Mouse (Mus musculus): ENCODE data around the gene Mdm2. TPM values are rescaled to one million over a fixed set of nuclear protein-coding genes. Genes with fewer than 3 reads are reported as not detected.

Mdm2 gene
- total and polyA plus RNA-seq, 3 experiments = 35.3 to 601 (median 42.2) TPM

DNA sequence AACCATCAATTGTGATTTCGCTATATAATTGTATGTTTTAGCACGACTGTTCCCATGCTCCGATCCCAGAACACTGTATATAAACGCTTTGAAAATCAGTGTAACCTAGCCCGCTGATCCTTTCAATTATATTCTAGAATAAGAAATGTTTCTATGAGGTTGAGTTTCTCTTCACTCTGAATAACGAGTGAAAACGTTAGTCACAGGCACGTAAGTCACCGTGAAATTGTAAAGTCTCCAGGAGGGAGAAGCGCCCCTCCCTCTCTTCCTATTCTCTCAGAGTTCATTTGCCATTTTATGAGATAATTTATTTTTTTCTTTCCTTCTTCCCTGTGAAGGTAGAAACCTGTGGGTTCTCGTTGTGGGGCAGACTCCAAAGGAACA is 51.1 kb downstream of the Mdm2 start:
- Histone ChIP-seq H3K9me3 (replicated peaks; ENCODE audit: insufficient read depth, low read length) (no peaks in the 10 kb centered on the region), H3K79me2 (ENCODE audit: control insufficient read depth, insufficient read depth, low read length, poor library complexity) (no peaks in the 10 kb centered on the region), H3K4me3 (ENCODE audit: control insufficient read depth in 1 of 2, insufficient read depth in 1 of 2, low read depth in 2 of 2, low read length in 2 of 2) (no peak overlapping the region), H3K36me3 (ENCODE audit: control insufficient read depth in 1 of 2, insufficient read depth in 2 of 2, low read length in 2 of 2) (no peaks in the 10 kb centered on the region), H3K9ac (ENCODE audit: control insufficient read depth, low read depth, low read length, poor library complexity, severe bottlenecking) (no peak overlapping the region), H3K27me3 (ENCODE audit: control insufficient read depth in 1 of 2, insufficient read depth in 2 of 2, low read length in 2 of 2) (peaks cover 0 to 2% of the 10 kb centered on the region in 2 experiments; a peak in 2 of 4 replicates), H3K4me1 (ENCODE audit: control insufficient read depth in 1 of 2, insufficient read depth in 2 of 2, low read length in 2 of 2) (no peaks in the 10 kb centered on the region), H3K27ac (ENCODE audit: control insufficient read depth, low read depth, low read length) (no peak overlapping the region)
- TF ChIP-seq RCOR1 (IDR thresholded peaks at IDR 0.05; ENCODE audit: low read depth, low read length) (no peak), TAL1 (IDR thresholded peaks at IDR 0.05; ENCODE audit: low read length) (no peak), ZMIZ1 (IDR thresholded peaks at IDR 0.05; ENCODE audit: low read depth, low read length) (no peak), HCFC1 (IDR thresholded peaks at IDR 0.05; ENCODE audit: low read depth, low read length) (no peak), MYC (IDR thresholded peaks at IDR 0.05; ENCODE audit: low read depth, low read length) (no peak), CHD1 (IDR thresholded peaks at IDR 0.05; ENCODE audit: low read depth, low read length) (no peak), NELFE (IDR thresholded peaks at IDR 0.05; ENCODE audit: low read depth, low read length) (no peak), KAT2A (conservative IDR thresholded peaks at IDR 0.05; ENCODE audit: low read depth, low read length) (no peak), RAD21 (IDR thresholded peaks at IDR 0.05; ENCODE audit: low read depth, low read length) (no peak), ZKSCAN1 (IDR thresholded peaks at IDR 0.05; ENCODE audit: low read depth, low read length) (no peak), POLR2A (IDR thresholded peaks at IDR 0.05; ENCODE audit: control insufficient read depth in 1 of 2, insufficient read depth in 1 of 2, low read depth in 1 of 2, low read length in 2 of 2, poor library complexity in 1 of 2) (no peak), ZC3H11A (IDR thresholded peaks at IDR 0.05; ENCODE audit: low read depth, low read length) (no peak), MAFK (IDR thresholded peaks at IDR 0.05; ENCODE audit: borderline replicate concordance, low read depth, low read length) (no peak), E2F4 (IDR thresholded peaks at IDR 0.05; ENCODE audit: borderline replicate concordance, low read depth, low read length) (no peak), JUND (IDR thresholded peaks at IDR 0.05; ENCODE audit: low read depth, low read length) (no peak), TBP (IDR thresholded peaks at IDR 0.05; ENCODE audit: low read depth, low read length) (no peak), SIN3A (IDR thresholded peaks at IDR 0.05; ENCODE audit: low read length) (no peak), USF1 (IDR thresholded peaks at IDR 0.05; ENCODE audit: low read depth, low read length) (no peak)
- no peak for DNase-seq (ENCODE audit: low read depth, low spot score)

DNA sequence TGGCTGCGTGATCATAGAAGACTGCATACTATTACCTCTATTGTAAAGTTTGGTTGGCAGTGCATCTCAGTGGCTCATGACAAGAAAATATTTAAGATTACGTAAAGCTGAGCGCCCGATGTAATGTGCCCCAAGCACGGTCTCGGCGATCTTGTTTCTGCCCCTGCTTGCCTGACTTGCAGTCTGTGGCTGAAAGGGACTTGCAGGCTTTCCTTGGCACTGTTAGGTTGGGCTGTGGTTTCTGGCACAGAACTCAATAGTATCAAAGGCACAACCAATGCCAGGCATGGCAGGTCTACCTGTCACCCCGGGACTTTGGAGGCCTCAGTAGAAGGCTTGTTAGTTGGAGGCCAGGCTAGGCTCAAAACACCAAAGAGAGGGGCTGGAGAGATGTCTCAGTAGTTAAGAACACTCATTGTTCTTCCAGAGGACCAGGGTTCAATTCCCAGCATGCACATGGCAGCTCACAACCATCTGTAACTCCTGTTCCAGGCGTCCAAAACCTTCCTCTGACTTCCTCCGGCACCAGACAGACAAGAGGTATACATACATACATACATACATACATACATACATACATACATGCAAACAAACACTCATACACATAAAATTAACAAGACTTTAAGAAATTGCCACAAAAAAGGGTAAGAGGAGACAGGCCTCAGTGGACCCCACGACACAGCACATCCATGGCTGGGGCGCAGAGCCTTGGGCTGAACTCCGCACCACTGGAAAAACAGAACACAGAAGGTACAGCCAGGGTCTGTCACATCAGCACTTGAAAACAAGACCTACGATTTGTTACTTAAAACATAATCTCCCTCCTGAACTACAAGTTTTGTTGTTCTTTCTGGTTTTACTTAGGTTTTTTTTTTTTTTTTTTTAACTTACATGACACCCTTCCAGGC is 51.8 kb downstream of the Mdm2 start:
- H3K27ac ChIP-seq (ENCODE audit: control insufficient read depth, low read depth, low read length) = no peak overlapping the region
- peaks cover 0 to 2% of the 10 kb centered on the region in 2 experiments; a peak in 2 of 4 replicates for H3K27me3 ChIP-seq (ENCODE audit: control insufficient read depth in 1 of 2, insufficient read depth in 2 of 2, low read length in 2 of 2)
- DNase-seq (ENCODE audit: low read depth, low spot score) = no peak
- H3K4me1 ChIP-seq (ENCODE audit: control insufficient read depth in 1 of 2, insufficient read depth in 2 of 2, low read length in 2 of 2) = no peaks in the 10 kb centered on the region
- no peaks in the 10 kb centered on the region for H3K9me3 ChIP-seq (replicated peaks; ENCODE audit: insufficient read depth, low read length)
- no peaks in the 10 kb centered on the region for H3K79me2 ChIP-seq (ENCODE audit: control insufficient read depth, insufficient read depth, low read length, poor library complexity)
- H3K36me3 ChIP-seq (ENCODE audit: control insufficient read depth in 1 of 2, insufficient read depth in 2 of 2, low read length in 2 of 2) = no peaks in the 10 kb centered on the region
- no peak overlapping the region for H3K9ac ChIP-seq (ENCODE audit: control insufficient read depth, low read depth, low read length, poor library complexity, severe bottlenecking)
- H3K4me3 ChIP-seq (ENCODE audit: control insufficient read depth in 1 of 2, insufficient read depth in 1 of 2, low read depth in 2 of 2, low read length in 2 of 2) = no peak overlapping the region
- TF ChIP-seq MAZ (IDR thresholded peaks at IDR 0.05; ENCODE audit: low read depth, low read length) (no peak), TBP (IDR thresholded peaks at IDR 0.05; ENCODE audit: low read depth, low read length) (no peak), MXI1 (IDR thresholded peaks at IDR 0.05; ENCODE audit: low read depth, low read length) (no peak), TAL1 (IDR thresholded peaks at IDR 0.05; ENCODE audit: low read length) (no peak), ZC3H11A (IDR thresholded peaks at IDR 0.05; ENCODE audit: low read depth, low read length) (no peak), POLR2AphosphoS5 (IDR thresholded peaks at IDR 0.05; ENCODE audit: borderline replicate concordance, low read depth, low read length) (no peak), TCF12 (IDR thresholded peaks at IDR 0.05; ENCODE audit: low read depth, low read length) (no peak), NELFE (IDR thresholded peaks at IDR 0.05; ENCODE audit: low read depth, low read length) (no peak), CTCF (IDR thresholded peaks at IDR 0.05 in 2 of 3, conservative IDR thresholded peaks at IDR 0.05 in 1 of 3; ENCODE audit: control insufficient read depth in 1 of 3, insufficient read depth in 1 of 3, low read depth in 2 of 3, low read length in 3 of 3, poor library complexity in 1 of 3, severe bottlenecking in 1 of 3) (no peak), NRF1 (IDR thresholded peaks at IDR 0.05; ENCODE audit: insufficient read depth, low read depth, low read length, poor library complexity, severe bottlenecking) (no peak), ELF1 (IDR thresholded peaks at IDR 0.05; ENCODE audit: low read depth, low read length) (no peak), KAT2A (conservative IDR thresholded peaks at IDR 0.05; ENCODE audit: low read depth, low read length) (no peak), USF1 (IDR thresholded peaks at IDR 0.05; ENCODE audit: low read depth, low read length) (no peak), MYB (IDR thresholded peaks at IDR 0.05; ENCODE audit: low read depth, low read length) (no peak), GATA1 (IDR thresholded peaks at IDR 0.05; ENCODE audit: low read depth, low read length) (no peak), ZNF384 (IDR thresholded peaks at IDR 0.05; ENCODE audit: low read depth, low read length) (no peak)
